Mouse (Mus musculus): ENCODE results near the gene Igsf3. TPM values are rescaled to one million over a fixed set of nuclear protein-coding genes. Genes with fewer than 3 reads are reported as not detected.

Igsf3 gene
- polyA plus RNA-seq, 1 experiment from 2014 or later = 96.5 TPM

DNA sequence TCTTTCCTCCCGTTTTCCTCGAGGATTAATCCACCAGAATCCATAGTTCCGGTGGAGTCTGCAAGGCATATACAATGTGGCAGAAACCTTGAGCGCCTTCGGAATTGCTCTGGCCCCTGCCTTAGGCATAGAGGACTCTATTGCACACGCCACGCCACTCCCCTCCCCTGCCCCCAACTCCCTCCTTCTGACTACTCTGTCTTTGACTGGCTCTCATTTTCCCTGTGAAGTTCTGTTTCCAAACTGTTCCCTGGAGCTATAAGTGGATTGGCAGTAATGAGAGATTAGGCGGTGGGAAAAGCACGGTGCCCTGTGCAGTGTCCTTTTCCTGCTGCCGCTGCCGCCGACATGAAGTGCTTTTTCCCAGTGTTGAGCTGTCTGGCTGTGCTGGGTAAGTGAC, 1.2 kb downstream of the Igsf3 start:
- under 1% methylated on average over 12 of the region's 12 CpGs for WGBS
- H3K4me1 ChIP-seq = peaks cover 61% of the 10 kb centered on the region
- ATAC-seq (ENCODE audit: low FRiP score, low read depth) = peak; percentile 26; the same call in 1 of the 2 replicates

DNA sequence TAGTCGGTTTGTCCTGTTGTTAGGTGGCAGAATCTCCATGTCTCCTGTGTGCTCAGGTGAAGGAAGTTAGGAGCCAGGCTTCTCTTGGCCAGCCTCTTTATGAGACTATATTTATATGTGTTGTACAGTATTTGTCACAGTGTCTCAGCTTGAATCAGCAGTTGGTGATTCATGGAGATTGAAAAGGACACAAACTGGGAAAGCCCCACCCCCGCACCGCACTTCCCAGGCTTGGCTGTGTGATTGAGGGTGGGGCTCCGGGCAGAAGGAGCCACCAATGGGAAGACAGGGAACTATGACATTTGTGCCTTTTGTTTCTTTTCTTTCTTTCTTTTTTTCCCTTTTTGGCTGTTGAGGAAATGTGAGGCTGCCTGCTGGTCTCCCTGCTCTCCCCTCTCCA, 2.9 kb downstream of the Igsf3 start:
- 12% methylated on average over 4 of the region's 4 CpGs for WGBS
- Histone ChIP-seq H3K27me3 (no peaks in the 10 kb centered on the region), H3K9ac (peak overlapping the region; percentile 94), H3K4me1 (peaks cover 78% of the 10 kb centered on the region), H3K4me3 (peak overlapping the region; percentile 86), H3K36me3 (no peaks in the 10 kb centered on the region), H3K9me3 (no peaks in the 10 kb centered on the region), H3K4me2 (replicated peaks) (peak overlapping the region; percentile 90), H3K27ac (peak overlapping the region; percentile 53; the same call in 1 of the 2 replicates)
- ATAC-seq (ENCODE audit: low FRiP score, low read depth) = no peak

More for the DNA sequence above, 1.2 kb downstream of the Igsf3 start:
- H3K27ac ChIP-seq = peak overlapping the region; percentile 80
- peak overlapping the region; percentile 94 for H3K9ac ChIP-seq
- H3K4me2 ChIP-seq (replicated peaks) = peak overlapping the region; percentile 90
- peak overlapping the region; percentile 86 for H3K4me3 ChIP-seq
- no peaks in the 10 kb centered on the region for H3K27me3 ChIP-seq
- no peaks in the 10 kb centered on the region for H3K9me3 ChIP-seq
- H3K36me3 ChIP-seq = no peaks in the 10 kb centered on the region

DNA sequence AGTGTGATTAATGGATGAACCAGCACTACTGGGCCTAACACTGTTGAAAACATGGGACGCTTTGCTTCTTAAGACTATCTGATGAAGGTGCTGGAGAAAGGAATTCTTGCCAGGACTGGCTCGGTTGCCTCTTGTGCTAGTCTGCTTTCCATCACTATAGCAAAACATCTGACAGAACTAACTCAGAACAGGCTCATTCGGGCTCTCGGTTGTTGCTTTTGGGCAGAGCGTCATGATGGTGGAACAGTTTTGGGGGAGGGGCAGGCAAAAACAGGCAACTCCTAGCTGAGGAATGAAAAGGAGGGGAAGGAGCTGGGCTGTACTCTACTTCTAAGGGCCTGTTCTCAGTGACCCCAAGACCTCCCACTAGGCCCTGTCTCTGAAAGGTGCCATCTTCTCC, 4.8 kb downstream of the Igsf3 start:
- Histone ChIP-seq H3K9ac (0 out of 2 replicates have a peak overlapping the region, but pooled peaks have one; percentile 13), H3K9me3 (no peaks in the 10 kb centered on the region), H3K4me3 (peak overlapping the region; percentile 86), H3K4me1 (peaks cover 89% of the 10 kb centered on the region), H3K36me3 (no peaks in the 10 kb centered on the region), H3K27ac (no peak overlapping the region; the same call in 1 of the 2 replicates), H3K27me3 (no peaks in the 10 kb centered on the region), H3K4me2 (replicated peaks) (peak overlapping the region; percentile 90)
- no peak for ATAC-seq (ENCODE audit: low FRiP score, low read depth)
- WGBS = 23% methylated on average over 5 of the region's 5 CpGs

DNA sequence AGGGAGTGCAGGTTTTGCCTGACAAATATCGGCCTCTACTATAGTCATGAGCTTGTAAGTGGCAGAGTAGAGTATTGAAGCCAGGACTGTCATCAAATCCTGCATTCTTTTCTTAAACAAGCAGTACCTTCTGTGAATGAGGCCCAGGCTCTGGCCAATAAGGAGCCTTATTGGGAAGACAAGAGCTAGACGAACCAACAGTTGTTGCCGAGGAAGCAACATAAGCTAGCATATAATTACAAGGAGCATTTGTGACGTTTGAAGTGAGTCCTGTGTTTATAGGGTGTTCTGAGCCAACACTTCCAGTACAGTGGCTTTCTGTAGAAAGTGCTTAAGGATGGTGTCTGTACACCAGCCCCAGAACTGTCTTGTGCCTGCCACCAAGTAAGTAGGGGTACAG, 5.9 kb downstream of the Igsf3 start:
- Histone ChIP-seq H3K4me1 (peaks cover 97% of the 10 kb centered on the region), H3K27ac (no peak overlapping the region), H3K4me3 (no peak overlapping the region), H3K4me2 (replicated peaks) (peak overlapping the region; percentile 90), H3K27me3 (no peaks in the 10 kb centered on the region), H3K9ac (no peak overlapping the region), H3K9me3 (no peaks in the 10 kb centered on the region), H3K36me3 (no peaks in the 10 kb centered on the region)
- ATAC-seq (ENCODE audit: low FRiP score, low read depth) = no peak
- 31% methylated on average over 4 of the region's 4 CpGs for WGBS

DNA sequence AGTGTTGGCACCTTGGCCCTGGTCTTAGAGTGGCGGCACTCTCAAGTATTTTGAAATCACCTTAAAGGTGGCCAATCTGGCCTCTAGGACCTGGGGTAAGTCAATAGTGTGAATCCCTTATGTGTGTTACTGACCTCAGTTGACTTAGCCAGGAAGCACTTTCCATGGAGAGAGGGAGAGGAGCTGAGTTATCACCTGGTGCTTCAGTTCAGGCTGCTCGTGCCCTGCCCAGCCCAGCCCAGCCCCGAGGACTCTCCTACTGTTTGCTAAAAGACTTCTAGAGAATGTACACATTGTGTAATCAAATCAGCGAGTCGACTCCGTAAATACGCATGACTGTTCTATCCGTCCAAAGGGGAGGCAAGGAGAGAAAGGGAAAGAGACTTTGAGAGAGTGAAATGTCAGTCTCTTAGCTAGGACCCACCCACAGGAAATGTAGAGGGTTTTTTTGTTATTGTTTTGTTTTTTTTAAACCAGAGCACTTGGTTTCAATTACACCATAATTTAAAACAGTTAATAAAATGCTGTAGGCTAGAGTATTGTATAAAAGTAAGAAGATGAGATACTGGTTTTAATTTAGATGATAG, 9.6 kb downstream of the Igsf3 start:
- no peak overlapping the region; the same call in 1 of the 2 replicates for H3K27ac ChIP-seq
- no peak for ATAC-seq (ENCODE audit: low FRiP score, low read depth)
- H3K4me1 ChIP-seq = peaks cover 98% of the 10 kb centered on the region
- H3K4me3 ChIP-seq = no peak overlapping the region
- H3K9me3 ChIP-seq = no peaks in the 10 kb centered on the region
- no peak overlapping the region for H3K9ac ChIP-seq
- peak overlapping the region; percentile 28 for H3K4me2 ChIP-seq (replicated peaks)
- H3K27me3 ChIP-seq = no peaks in the 10 kb centered on the region
- 38% methylated on average over 8 of the region's 8 CpGs for WGBS
- no peaks in the 10 kb centered on the region for H3K36me3 ChIP-seq

- WGBS = 6% methylated on average over 10 of the region's 10 CpGs
Measured at GRCm38 (mm10) chr3:101387849-101388248, 11.0 kb downstream of the Igsf3 start.

GRCm38 (mm10) chr3:101389566-101389965, 12.7 kb downstream of the Igsf3 start:
- H3K4me1 ChIP-seq = peaks cover 98% of the 10 kb centered on the region
- peak overlapping the region; percentile 31; the same call in 1 of the 2 replicates for H3K9ac ChIP-seq
- H3K36me3 ChIP-seq = no peaks in the 10 kb centered on the region
- no peak overlapping the region for H3K27ac ChIP-seq
- 71% methylated on average over 3 of the region's 3 CpGs for WGBS
- H3K4me2 ChIP-seq (replicated peaks) = 0 out of 2 replicates have a peak overlapping the region, but pooled peaks have one; percentile 4
- no peaks in the 10 kb centered on the region for H3K27me3 ChIP-seq
- ATAC-seq (ENCODE audit: low FRiP score, low read depth) = no peak
- H3K9me3 ChIP-seq = no peaks in the 10 kb centered on the region
- no peak overlapping the region for H3K4me3 ChIP-seq

More at GRCm38 (mm10) chr3:101387849-101388248, 11.0 kb downstream of the Igsf3 start:
- H3K4me1 ChIP-seq = peaks cover 98% of the 10 kb centered on the region
- H3K4me3 ChIP-seq = peak overlapping the region; percentile 8; the same call in 1 of the 2 replicates
- peak overlapping the region; percentile 45 for H3K4me2 ChIP-seq (replicated peaks)
- H3K9me3 ChIP-seq = no peaks in the 10 kb centered on the region
- H3K27me3 ChIP-seq = no peaks in the 10 kb centered on the region
- H3K36me3 ChIP-seq = no peaks in the 10 kb centered on the region
- 0 out of 2 replicates have a peak overlapping the region, but pooled peaks have one; percentile 35 for H3K9ac ChIP-seq
- no peak for ATAC-seq (ENCODE audit: low FRiP score, low read depth)
- H3K27ac ChIP-seq = 0 out of 2 replicates have a peak overlapping the region, but pooled peaks have one; percentile 1

- no peak overlapping the region for H3K4me2 ChIP-seq (replicated peaks)
- no peaks in the 10 kb centered on the region for H3K27me3 ChIP-seq
- H3K4me3 ChIP-seq = no peak overlapping the region
- H3K4me1 ChIP-seq = peaks cover 99% of the 10 kb centered on the region
- no peak for ATAC-seq (ENCODE audit: low FRiP score, low read depth)
- no peaks in the 10 kb centered on the region for H3K9me3 ChIP-seq
- H3K36me3 ChIP-seq = no peaks in the 10 kb centered on the region
- H3K27ac ChIP-seq = peak overlapping the region; percentile 48; the same call in 1 of the 2 replicates
- 43% methylated on average over 9 of the region's 9 CpGs for WGBS
- no peak overlapping the region for H3K9ac ChIP-seq
Measured at GRCm38 (mm10) chr3:101390472-101390871, 13.6 kb downstream of the Igsf3 start.

DNA sequence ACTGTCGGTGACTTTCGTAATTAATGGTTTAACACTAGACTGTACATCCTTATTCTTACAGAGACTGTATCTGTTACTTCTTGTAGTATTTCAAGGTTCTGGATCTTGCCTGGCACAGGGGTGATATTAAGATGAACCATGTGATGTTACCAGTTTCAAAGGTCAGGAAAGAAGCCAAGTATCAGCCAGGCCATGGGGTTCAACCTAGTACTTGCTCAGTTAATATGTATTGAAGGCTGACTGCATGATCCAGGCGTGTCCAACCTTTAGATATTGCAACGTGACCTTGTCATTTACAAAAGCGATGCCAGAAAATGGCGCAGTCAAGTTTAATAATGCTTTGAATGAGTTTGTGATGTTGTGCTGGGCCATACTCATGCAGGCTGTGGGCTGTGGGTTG, 15.1 kb downstream of the Igsf3 start:
- WGBS = 90% methylated on average over 6 of the region's 6 CpGs
- Histone ChIP-seq H3K36me3 (no peaks in the 10 kb centered on the region), H3K27ac (no peak overlapping the region), H3K4me3 (no peak overlapping the region), H3K4me2 (replicated peaks) (no peak overlapping the region), H3K4me1 (peaks cover 100% of the 10 kb centered on the region), H3K9me3 (no peaks in the 10 kb centered on the region), H3K9ac (no peak overlapping the region), H3K27me3 (no peaks in the 10 kb centered on the region)
- ATAC-seq (ENCODE audit: low FRiP score, low read depth) = no peak

- peak overlapping the region; percentile 99 for H3K27ac ChIP-seq
- H3K4me1 ChIP-seq = peaks cover 100% of the 10 kb centered on the region
- WGBS = 72% methylated on average over 6 of the region's 6 CpGs
- no peak overlapping the region for H3K9ac ChIP-seq
- H3K4me3 ChIP-seq = no peak overlapping the region
- H3K4me2 ChIP-seq (replicated peaks) = no peak overlapping the region
- H3K36me3 ChIP-seq = no peaks in the 10 kb centered on the region
- ATAC-seq (ENCODE audit: low FRiP score, low read depth) = no peak
- no peaks in the 10 kb centered on the region for H3K27me3 ChIP-seq
- no peaks in the 10 kb centered on the region for H3K9me3 ChIP-seq
Measured at GRCm38 (mm10) chr3:101393103-101393644, 16.3 kb downstream of the Igsf3 start.

DNA sequence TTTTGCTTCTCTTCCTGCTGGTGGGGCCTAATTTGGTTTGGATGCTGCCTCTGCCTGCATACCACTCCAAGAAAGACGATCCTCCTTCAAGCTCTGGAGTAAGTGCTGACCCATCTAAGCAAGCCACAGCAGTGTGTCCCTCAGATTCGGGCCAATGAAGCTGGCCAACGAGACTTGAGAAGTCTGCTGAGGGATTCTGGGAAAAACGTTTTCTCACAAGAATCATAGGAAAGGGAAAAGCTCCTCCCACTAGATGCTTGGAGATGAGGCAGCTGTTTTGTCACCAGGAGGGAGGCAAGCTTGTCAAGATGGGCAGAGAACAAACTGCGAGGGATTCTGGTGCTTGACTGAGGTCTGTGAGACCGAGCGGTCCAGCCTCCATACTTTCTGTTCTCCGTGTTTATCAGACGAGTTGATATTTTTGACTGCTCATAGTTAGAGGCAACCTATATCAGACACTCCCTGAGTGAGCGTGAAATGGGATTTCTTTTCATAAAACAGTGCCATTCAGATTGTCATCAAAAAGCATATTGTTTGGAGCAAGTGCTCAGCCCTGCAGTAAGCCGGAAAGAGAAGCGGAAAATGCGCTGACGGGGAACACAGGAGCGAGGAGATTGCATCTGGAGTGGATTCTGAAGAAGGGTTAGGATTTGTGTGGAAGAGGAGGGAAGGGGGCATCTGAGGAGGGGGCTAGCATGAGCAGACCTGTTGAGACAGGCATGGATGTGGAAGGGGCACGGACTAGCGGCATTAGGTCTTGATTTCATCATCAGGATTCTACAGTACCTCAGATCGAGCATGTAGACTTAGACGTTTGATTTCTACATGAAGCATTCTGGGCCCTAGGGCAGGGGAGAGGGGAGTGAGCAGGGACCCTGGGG, 17.0 kb downstream of the Igsf3 start:
- H3K9me3 ChIP-seq = no peaks in the 10 kb centered on the region
- peak overlapping the region; percentile 50; the same call in 1 of the 2 replicates for H3K4me2 ChIP-seq (replicated peaks)
- H3K27me3 ChIP-seq = no peaks in the 10 kb centered on the region
- WGBS = 50% methylated on average over 19 of the region's 19 CpGs
- peaks cover 100% of the 10 kb centered on the region for H3K4me1 ChIP-seq
- ATAC-seq (ENCODE audit: low FRiP score, low read depth) = no peak
- no peaks in the 10 kb centered on the region for H3K36me3 ChIP-seq
- peak overlapping the region; percentile 99 for H3K27ac ChIP-seq
- 0 out of 2 replicates have a peak overlapping the region, but pooled peaks have one; percentile 19 for H3K9ac ChIP-seq
- no peak overlapping the region for H3K4me3 ChIP-seq

GRCm38 (mm10) chr3:101395341-101395740, 18.5 kb downstream of the Igsf3 start:
- Histone ChIP-seq H3K4me1 (peaks cover 100% of the 10 kb centered on the region), H3K9me3 (no peaks in the 10 kb centered on the region), H3K27ac (peak overlapping the region; percentile 99), H3K9ac (peak overlapping the region; percentile 43; the same call in 1 of the 2 replicates), H3K27me3 (no peaks in the 10 kb centered on the region), H3K4me2 (replicated peaks) (peak overlapping the region; percentile 50), H3K36me3 (no peaks in the 10 kb centered on the region), H3K4me3 (no peak overlapping the region)
- WGBS = 10% methylated on average over 5 of the region's 5 CpGs
- ATAC-seq (ENCODE audit: low FRiP score, low read depth) = peak; percentile 66

All from limb, embryonic 13.5 days (tissue).